Mouse (Mus musculus): ENCODE measurements around the gene Pde6d. TPM values are rescaled to one million over a fixed set of nuclear protein-coding genes. Genes with fewer than 3 reads are reported as not detected.

Pde6d gene
- polyA plus RNA-seq, 1 experiment from 2014 or later, result 88.0 TPM

- Histone ChIP-seq H3K4me3 (ENCODE audit: low read depth, low read length) (peak within 1 kb of the TSS; percentile 100), H3K9me3 (ENCODE audit: control insufficient read depth, low read length) (no peaks in the 10 kb centered on the region), H3K9ac (ENCODE audit: low read length) (peak within 1 kb of the TSS; percentile 100), H3K36me3 (ENCODE audit: control insufficient read depth, insufficient read depth, low read length) (peaks cover 12% of the 10 kb centered on the region; the same call in 1 of the 2 replicates), H3K4me2 (ENCODE audit: low read depth, low read length, severe bottlenecking) (peak within 1 kb of the TSS; percentile 97), H3K4me1 (replicated peaks; ENCODE audit: control insufficient read depth, insufficient read depth, low read length) (peaks cover 18% of the 10 kb centered on the region), H3K27ac (ENCODE audit: low read depth, low read length) (peak within 1 kb of the TSS; percentile 99), H3K27me3 (ENCODE audit: control insufficient read depth, insufficient read depth, low read length) (no peaks in the 10 kb centered on the region)
- DNase-seq (ENCODE audit: low spot score) (peak; percentile 100), ATAC-seq (replicated peaks; ENCODE audit: low FRiP score) (peak; percentile 94)
- WGBS, result under 1% methylated on average over 54 of the region's 63 CpGs
Measured at GRCm38 (mm10) chr1:86526116-86526788, 56.2 kb downstream of the Pde6d start, which contains the start of gene Ptma. Ptma (plus strand) TSS chr1:86526726.

- Histone ChIP-seq H3K4me2 (ENCODE audit: low read depth, low read length, severe bottlenecking) (peak overlapping the region; percentile 90), H3K27ac (ENCODE audit: low read depth, low read length) (peak overlapping the region; percentile 99), H3K4me3 (ENCODE audit: low read depth, low read length) (peak overlapping the region; percentile 100), H3K9ac (ENCODE audit: low read length) (peak overlapping the region; percentile 94), H3K9me3 (ENCODE audit: control insufficient read depth, low read length) (no peaks in the 10 kb centered on the region), H3K27me3 (ENCODE audit: control insufficient read depth, insufficient read depth, low read length) (no peaks in the 10 kb centered on the region), H3K36me3 (ENCODE audit: control insufficient read depth, insufficient read depth, low read length) (peaks cover 6% of the 10 kb centered on the region; the same call in 1 of the 2 replicates), H3K4me1 (replicated peaks; ENCODE audit: control insufficient read depth, insufficient read depth, low read length) (peaks cover 13% of the 10 kb centered on the region)
- under 1% methylated on average over 44 of the region's 44 CpGs for WGBS
- ATAC-seq (replicated peaks; ENCODE audit: low FRiP score) (peak; percentile 9), DNase-seq (ENCODE audit: low spot score) (no peak)
Measured at GRCm38 (mm10) chr1:86525499-86526115, 56.8 kb downstream of the Pde6d start.

GRCm38 (mm10) chr1:86524619-86525498 is 57.6 kb downstream of the Pde6d start:
- H3K36me3 ChIP-seq (ENCODE audit: control insufficient read depth, insufficient read depth, low read length), result peaks cover 4% of the 10 kb centered on the region; the same call in 1 of the 2 replicates
- peak overlapping the region; percentile 100 for H3K4me3 ChIP-seq (ENCODE audit: low read depth, low read length)
- peak overlapping the region; percentile 90 for H3K4me2 ChIP-seq (ENCODE audit: low read depth, low read length, severe bottlenecking)
- WGBS, result 2% methylated on average over 52 of the region's 53 CpGs
- peak; percentile 99 for DNase-seq (ENCODE audit: low spot score)
- peaks cover 12% of the 10 kb centered on the region; the same call in 1 of the 2 replicates for H3K4me1 ChIP-seq (replicated peaks; ENCODE audit: control insufficient read depth, insufficient read depth, low read length)
- ATAC-seq (replicated peaks; ENCODE audit: low FRiP score), result peak; percentile 73
- H3K27ac ChIP-seq (ENCODE audit: low read depth, low read length), result peak overlapping the region; percentile 99
- no peaks in the 10 kb centered on the region for H3K9me3 ChIP-seq (ENCODE audit: control insufficient read depth, low read length)
- no peaks in the 10 kb centered on the region for H3K27me3 ChIP-seq (ENCODE audit: control insufficient read depth, insufficient read depth, low read length)
- peak overlapping the region; percentile 94 for H3K9ac ChIP-seq (ENCODE audit: low read length)

- peak overlapping the region; percentile 94 for H3K9ac ChIP-seq (ENCODE audit: low read length)
- peaks cover 7% of the 10 kb centered on the region; the same call in 1 of the 2 replicates for H3K4me1 ChIP-seq (replicated peaks; ENCODE audit: control insufficient read depth, insufficient read depth, low read length)
- DNase-seq (ENCODE audit: low spot score) (peak; percentile 51), ATAC-seq (replicated peaks; ENCODE audit: low FRiP score) (no peak)
- H3K27me3 ChIP-seq (ENCODE audit: control insufficient read depth, insufficient read depth, low read length), result no peaks in the 10 kb centered on the region
- no peak overlapping the region for H3K4me3 ChIP-seq (ENCODE audit: low read depth, low read length)
- H3K36me3 ChIP-seq (ENCODE audit: control insufficient read depth, insufficient read depth, low read length), result peaks cover under 1% of the 10 kb centered on the region; the same call in 1 of the 2 replicates
- 88% methylated on average over 8 of the region's 8 CpGs for WGBS
- peak overlapping the region; percentile 92 for H3K27ac ChIP-seq (ENCODE audit: low read depth, low read length)
- H3K9me3 ChIP-seq (ENCODE audit: control insufficient read depth, low read length), result no peaks in the 10 kb centered on the region
- H3K4me2 ChIP-seq (ENCODE audit: low read depth, low read length, severe bottlenecking), result no peak overlapping the region; the same call in 1 of the 2 replicates
Measured at GRCm38 (mm10) chr1:86523776-86524618, 58.4 kb downstream of the Pde6d start.

- H3K9ac ChIP-seq (ENCODE audit: low read length), result peak overlapping the region; percentile 33; the same call in 1 of the 2 replicates
- DNase-seq (ENCODE audit: low spot score), result no peak
- WGBS, result 57% methylated on average over 7 of the region's 7 CpGs
Measured at GRCm38 (mm10) chr1:86522286-86522871, 60.0 kb downstream of the Pde6d start.

GRCm38 (mm10) chr1:86520361-86520760 is 62.1 kb downstream of the Pde6d start:
- Histone ChIP-seq H3K36me3 (ENCODE audit: control insufficient read depth, insufficient read depth, low read length) (no peaks in the 10 kb centered on the region), H3K9ac (ENCODE audit: low read length) (no peak overlapping the region), H3K9me3 (ENCODE audit: control insufficient read depth, low read length) (no peaks in the 10 kb centered on the region), H3K27me3 (ENCODE audit: control insufficient read depth, insufficient read depth, low read length) (no peaks in the 10 kb centered on the region), H3K4me3 (ENCODE audit: low read depth, low read length) (no peak overlapping the region), H3K4me1 (replicated peaks; ENCODE audit: control insufficient read depth, insufficient read depth, low read length) (peaks cover 7% of the 10 kb centered on the region; the same call in 1 of the 2 replicates), H3K4me2 (ENCODE audit: low read depth, low read length, severe bottlenecking) (no peak overlapping the region), H3K27ac (ENCODE audit: low read depth, low read length) (no peak overlapping the region)
- peak; percentile 66 for DNase-seq (ENCODE audit: low spot score)
- WGBS, result 37% methylated on average over 7 of the region's 7 CpGs
- ATAC-seq (replicated peaks; ENCODE audit: low FRiP score), result no peak

More at GRCm38 (mm10) chr1:86522286-86522871, 60.0 kb downstream of the Pde6d start:
- Histone ChIP-seq H3K27me3 (ENCODE audit: control insufficient read depth, insufficient read depth, low read length) (no peaks in the 10 kb centered on the region), H3K4me2 (ENCODE audit: low read depth, low read length, severe bottlenecking) (no peak overlapping the region), H3K36me3 (ENCODE audit: control insufficient read depth, insufficient read depth, low read length) (no peaks in the 10 kb centered on the region), H3K27ac (ENCODE audit: low read depth, low read length) (no peak overlapping the region), H3K4me1 (replicated peaks; ENCODE audit: control insufficient read depth, insufficient read depth, low read length) (peaks cover 7% of the 10 kb centered on the region; the same call in 1 of the 2 replicates), H3K4me3 (ENCODE audit: low read depth, low read length) (no peak overlapping the region), H3K9me3 (ENCODE audit: control insufficient read depth, low read length) (no peaks in the 10 kb centered on the region)
- no peak for ATAC-seq (replicated peaks; ENCODE audit: low FRiP score)

GRCm38 (mm10) chr1:86517076-86517475 is 65.4 kb downstream of the Pde6d start:
- DNase-seq (ENCODE audit: low spot score) (no peak), ATAC-seq (replicated peaks; ENCODE audit: low FRiP score) (no peak)
- no peaks in the 10 kb centered on the region for H3K4me1 ChIP-seq (replicated peaks; ENCODE audit: control insufficient read depth, insufficient read depth, low read length)
- H3K9ac ChIP-seq (ENCODE audit: low read length), result no peak overlapping the region
- WGBS, result 73% methylated on average over 3 of the region's 3 CpGs
- no peaks in the 10 kb centered on the region for H3K27me3 ChIP-seq (ENCODE audit: control insufficient read depth, insufficient read depth, low read length)
- H3K27ac ChIP-seq (ENCODE audit: low read depth, low read length), result no peak overlapping the region
- no peaks in the 10 kb centered on the region for H3K9me3 ChIP-seq (ENCODE audit: control insufficient read depth, low read length)
- no peak overlapping the region for H3K4me2 ChIP-seq (ENCODE audit: low read depth, low read length, severe bottlenecking)
- no peak overlapping the region for H3K4me3 ChIP-seq (ENCODE audit: low read depth, low read length)
- no peaks in the 10 kb centered on the region for H3K36me3 ChIP-seq (ENCODE audit: control insufficient read depth, insufficient read depth, low read length)

Measured in forebrain, embryonic 11.5 days (tissue).